Mouse (Mus musculus) urinary bladder, postnatal 36 days (tissue): ENCODE measurements around the gene Atxn7l3.

Experiments used
- DNase-seq, 2 experiments: peaks; one replicate each; pipeline ENCODE4 v3.0.0; 2022; ENCODE audit warnings: low spot score in 2 of 2, mixed read lengths in 1 of 2

Gene Atxn7l3

GRCm38 (mm10) chr11:102263211-102263610 lies 33.2 kb downstream of the Atxn7l3 start:
- DNase-seq: no peak

GRCm38 (mm10) chr11:102258521-102258920 lies 37.9 kb downstream of the Atxn7l3 start:
- DNase-seq: no peak

- no peak for DNase-seq
Observed at GRCm38 (mm10) chr11:102258095-102258494, 38.3 kb downstream of the Atxn7l3 start.

- DNase-seq: no peak
Observed at GRCm38 (mm10) chr11:102257514-102257913, 38.9 kb downstream of the Atxn7l3 start.

GRCm38 (mm10) chr11:102249351-102250090 lies 46.9 kb downstream of the Atxn7l3 start:
- DNase-seq: no peak

GRCm38 (mm10) chr11:102248630-102249230 lies 47.7 kb downstream of the Atxn7l3 start, which contains the start of gene BC030867:
Gene BC030867 (plus strand): TSS chr11:102248882.
- DNase-seq: peak; percentile 91 to 92

GRCm38 (mm10) chr11:102246871-102247270 lies 49.6 kb downstream of the Atxn7l3 start:
- DNase-seq: no peak

- DNase-seq: no peak
Observed at GRCm38 (mm10) chr11:102246273-102246635, 50.2 kb downstream of the Atxn7l3 start.

GRCm38 (mm10) chr11:102245581-102246272 lies 50.7 kb downstream of the Atxn7l3 start:
- DNase-seq: no peak

- peak; percentile 59 to 66 for DNase-seq
Observed at GRCm38 (mm10) chr11:102244926-102245449, 51.4 kb downstream of the Atxn7l3 start.

- DNase-seq: no peak
Observed at GRCm38 (mm10) chr11:102241874-102242273, 54.6 kb downstream of the Atxn7l3 start.

- no peak for DNase-seq
Observed at GRCm38 (mm10) chr11:102241246-102241645, 55.2 kb downstream of the Atxn7l3 start.

GRCm38 (mm10) chr11:102240636-102241035 lies 55.8 kb downstream of the Atxn7l3 start:
- DNase-seq: no peak
